Mouse (Mus musculus) liver, embryonic 14.5 days (tissue): Measurements from ENCODE around the gene Ppp1r21.

ENCODE experiments used
- CTCF ChIP-seq: IDR thresholded peaks from 2 replicates; pipeline ENCODE4 v1.5.1; 2016; ENCODE audit warnings: antibody characterized with exemption, low read depth, control low read depth
- EP300 ChIP-seq: IDR thresholded peaks from 2 replicates; pipeline ENCODE4 v1.6.1; 2016; ENCODE audit warnings: antibody characterized with exemption, low read depth

GRCm38 (mm10) chr17:88622711-88623110, 92.8 kb downstream of the Ppp1r21 start:
- no peak for TF ChIP-seq CTCF
- no peak for TF ChIP-seq EP300
